Mouse (Mus musculus): ENCODE measurements around the gene 2310039H08Rik.

GRCm38 (mm10) chr17:46809131-46809830 lies 36.8 kb downstream of the 2310039H08Rik start:
- TF ChIP-seq GATA1 (IDR thresholded peaks at IDR 0.05; ENCODE audit: low read length) = no peak
- TF ChIP-seq TAL1 (IDR thresholded peaks at IDR 0.05; ENCODE audit: low read length) = no peak

Data from erythroblast, embryonic 14.5 days (primary cell).